Mouse (Mus musculus) hematopoietic stem cell, adult 5-6 weeks (primary cell): Measurements from ENCODE around the gene Zfp239. TPM values are rescaled to one million over a fixed set of nuclear protein-coding genes. Genes with fewer than 3 reads are reported as not detected.

ENCODE experiments used
- ATAC-seq, 2 experiments: fragments of 125-278 bp in 1 of 2; replicated peaks in 1 of 2; 2 replicates each; pipeline ENCODE4 v1.8.0; 2016 to 2017; ENCODE audit warnings: inconsistent platforms in 2 of 2, mild to moderate bottlenecking in 2 of 2, moderate number of reproducible peaks in 2 of 2, low read depth in 1 of 2, moderate TSS enrichment in 1 of 2; ENCODE audit not compliant: low FRiP score in 2 of 2, poor library complexity in 2 of 2, severe bottlenecking in 2 of 2, insufficient read depth in 1 of 2, low TSS enrichment in 1 of 2
- total RNA-seq: library from RNA; stranded (forward); fragments of 172-1452, 232-1000 nt; gene quantifications from 2 replicates; pipeline ENCODE4 v1.2.3, GENCODE M21; 2017

Gene Zfp239
- total RNA-seq, 1 experiment from 2014 or later = 3.8 TPM

- peak; percentile 94 to 98 for ATAC-seq
These were observed 38.5 kb downstream of the Zfp239 start, which contains the start of gene Hnrnpf for GRCm38 (mm10) chr6:117900126-117901080. Gene Hnrnpf (plus strand): TSS chr6:117900324.

GRCm38 (mm10) chr6:117901510-117902402, 39.9 kb downstream of the Zfp239 start:
- no peak for ATAC-seq

- ATAC-seq = no peak
These were observed 40.7 kb downstream of the Zfp239 start for GRCm38 (mm10) chr6:117902556-117902955.

- ATAC-seq = no peak
These were observed 41.9 kb downstream of the Zfp239 start for GRCm38 (mm10) chr6:117903836-117904235.

GRCm38 (mm10) chr6:117905260-117905930, 43.5 kb downstream of the Zfp239 start:
- no peak for ATAC-seq

- no peak for ATAC-seq
These were observed 44.2 kb downstream of the Zfp239 start for GRCm38 (mm10) chr6:117906015-117906531.

- ATAC-seq = peak; percentile 86 to 88
These were observed 44.8 kb downstream of the Zfp239 start for GRCm38 (mm10) chr6:117906590-117907271.

- ATAC-seq = peak; percentile 52 to 63
These were observed 45.5 kb downstream of the Zfp239 start for GRCm38 (mm10) chr6:117907301-117907978.

GRCm38 (mm10) chr6:117907979-117908355, 46.1 kb downstream of the Zfp239 start:
- peak in 1 of 2 experiments; percentile 1; a peak in 1 of 4 replicates for ATAC-seq

- ATAC-seq = no peak
These were observed 46.6 kb downstream of the Zfp239 start for GRCm38 (mm10) chr6:117908424-117908900.

GRCm38 (mm10) chr6:117910120-117910661, 48.3 kb downstream of the Zfp239 start:
- ATAC-seq = no peak

- ATAC-seq = no peak
These were observed 52.6 kb downstream of the Zfp239 start for GRCm38 (mm10) chr6:117914541-117914940.

GRCm38 (mm10) chr6:117916205-117916736, 54.4 kb downstream of the Zfp239 start:
- ATAC-seq = no peak

- ATAC-seq = peak; percentile 85 to 88
These were observed 55.0 kb downstream of the Zfp239 start for GRCm38 (mm10) chr6:117916737-117917426.

- peak; percentile 34 to 40; a peak in 2 of 4 replicates for ATAC-seq
These were observed 55.7 kb downstream of the Zfp239 start for GRCm38 (mm10) chr6:117917576-117917975.
